Mouse (Mus musculus): ENCODE measurements around the gene Atp6v0c. TPM values are rescaled to one million over a fixed set of nuclear protein-coding genes. Genes with fewer than 3 reads are reported as not detected.
A peak's percentile ranks its signal among the peaks of the same experiment; 100 is the strongest.

Atp6v0c gene
- polyA plus RNA-seq, 1 experiment from 2014 or later, result 384 TPM

DNA sequence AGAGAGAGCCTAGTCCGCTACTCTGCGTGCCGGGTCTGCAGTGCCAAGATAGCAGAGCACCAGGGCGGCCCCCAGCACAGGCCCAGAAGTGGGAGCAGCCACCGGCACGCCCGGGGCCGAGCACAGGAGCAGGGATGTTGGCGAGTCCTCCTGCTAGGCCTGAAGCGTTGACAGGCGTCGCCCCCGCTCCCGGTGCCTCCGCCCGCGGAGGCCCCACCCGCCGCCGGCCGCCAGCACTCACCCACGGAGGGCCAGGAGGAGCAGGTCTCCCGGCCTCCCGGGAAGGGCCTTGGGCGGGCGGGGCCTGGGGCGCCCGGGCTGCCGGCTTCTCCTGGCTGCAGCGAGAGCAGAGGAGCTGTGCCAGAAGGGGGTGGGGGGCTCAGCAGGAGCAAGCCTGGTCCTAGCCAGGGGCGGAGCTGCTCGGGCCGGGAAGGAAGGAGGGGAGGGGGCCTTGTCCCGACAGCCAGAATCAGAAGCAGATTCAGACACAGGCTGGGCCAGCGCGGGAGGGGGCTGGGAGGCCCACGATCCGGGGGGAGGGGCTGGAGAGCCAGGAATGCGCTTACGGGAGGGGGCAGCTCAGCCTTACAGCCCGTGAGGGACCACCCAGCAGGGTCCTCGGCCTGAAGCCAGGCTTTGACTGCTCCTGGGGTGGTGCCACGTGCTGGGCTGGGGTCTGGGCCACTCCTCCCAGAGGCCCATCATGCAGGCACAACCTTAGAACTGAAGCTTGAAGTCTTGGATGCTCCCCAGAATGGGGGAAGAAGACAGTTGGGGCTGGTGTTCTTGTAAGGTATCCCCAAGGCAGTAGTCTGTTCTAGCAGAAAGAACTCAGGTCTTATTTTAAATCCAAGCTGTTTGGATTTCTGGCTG is 39.8 kb upstream of the Atp6v0c start, which contains the start of gene Ntn3:
Gene Ntn3 (minus strand): TSS at position 489 of the 873 bp plus-strand sequence.
- Histone ChIP-seq H3K9me3 (replicated peaks; ENCODE audit: control insufficient read depth, low read length) (no peaks in the 10 kb centered on the region), H3K4me1 (ENCODE audit: control insufficient read depth, insufficient read depth, low read length) (peaks cover 33% of the 10 kb centered on the region), H3K27me3 (ENCODE audit: control insufficient read depth, insufficient read depth, low read length) (no peaks in the 10 kb centered on the region; the same call in 1 of the 2 replicates), H3K4me2 (ENCODE audit: low read depth, low read length) (peak within 1 kb of the TSS; percentile 96), H3K36me3 (replicated peaks; ENCODE audit: control insufficient read depth, insufficient read depth, low read depth, low read length) (no peaks in the 10 kb centered on the region), H3K27ac (replicated peaks; ENCODE audit: low read depth, low read length) (peak within 1 kb of the TSS; percentile 88), H3K4me3 (ENCODE audit: low read depth, low read length) (peak within 1 kb of the TSS; percentile 73), H3K9ac (replicated peaks; ENCODE audit: low read length) (peak within 1 kb of the TSS; percentile 82)
- ATAC-seq (replicated peaks; ENCODE audit: insufficient number of reproducible peaks, low FRiP score, low TSS enrichment, low read depth) (peak; percentile 62), DNase-seq (ENCODE audit: low spot score) (peak; percentile 94)
- WGBS, result under 1% methylated on average over 34 of the region's 43 CpGs

DNA sequence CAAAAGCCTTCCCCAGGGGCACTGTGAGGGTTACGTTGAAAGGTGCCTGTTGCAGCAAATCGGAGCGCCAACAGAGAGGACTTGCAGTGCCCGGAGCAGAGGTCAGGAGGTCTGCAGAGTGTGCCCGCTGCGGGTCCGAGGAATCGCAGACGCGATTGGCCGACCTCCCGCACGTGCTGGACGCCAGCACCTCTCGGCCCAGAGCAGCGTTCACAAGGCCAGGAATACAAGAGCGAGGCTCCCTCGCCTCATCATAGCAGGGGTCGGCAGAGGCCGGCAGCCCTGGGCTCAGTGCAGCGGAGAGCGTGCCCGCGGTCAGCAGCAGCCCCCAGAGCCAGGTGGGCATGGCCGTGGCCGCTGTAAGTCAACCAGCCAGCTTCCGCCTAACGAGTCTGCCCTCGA is 39.1 kb upstream of the Atp6v0c start:
- peak overlapping the region; percentile 88 for H3K27ac ChIP-seq (replicated peaks; ENCODE audit: low read depth, low read length)
- 1% methylated on average over 29 of the region's 29 CpGs for WGBS
- peak overlapping the region; percentile 96 for H3K4me2 ChIP-seq (ENCODE audit: low read depth, low read length)
- peak overlapping the region; percentile 73 for H3K4me3 ChIP-seq (ENCODE audit: low read depth, low read length)
- ATAC-seq (replicated peaks; ENCODE audit: insufficient number of reproducible peaks, low FRiP score, low TSS enrichment, low read depth), result no peak
- H3K27me3 ChIP-seq (ENCODE audit: control insufficient read depth, insufficient read depth, low read length), result no peaks in the 10 kb centered on the region; the same call in 1 of the 2 replicates
- H3K9ac ChIP-seq (replicated peaks; ENCODE audit: low read length), result peak overlapping the region; percentile 82
- no peaks in the 10 kb centered on the region for H3K9me3 ChIP-seq (replicated peaks; ENCODE audit: control insufficient read depth, low read length)
- no peaks in the 10 kb centered on the region for H3K36me3 ChIP-seq (replicated peaks; ENCODE audit: control insufficient read depth, insufficient read depth, low read depth, low read length)
- peak; percentile 42 for DNase-seq (ENCODE audit: low spot score)
- H3K4me1 ChIP-seq (ENCODE audit: control insufficient read depth, insufficient read depth, low read length), result peaks cover 33% of the 10 kb centered on the region

GRCm38 (mm10) chr17:24207768-24208640 is 38.5 kb upstream of the Atp6v0c start:
- ATAC-seq (replicated peaks; ENCODE audit: insufficient number of reproducible peaks, low FRiP score, low TSS enrichment, low read depth) (no peak), DNase-seq (ENCODE audit: low spot score) (no peak)
- 51% methylated on average over 34 of the region's 34 CpGs for WGBS
- Histone ChIP-seq H3K4me3 (ENCODE audit: low read depth, low read length) (peak overlapping the region; percentile 73), H3K4me1 (ENCODE audit: control insufficient read depth, insufficient read depth, low read length) (peaks cover 33% of the 10 kb centered on the region), H3K36me3 (replicated peaks; ENCODE audit: control insufficient read depth, insufficient read depth, low read depth, low read length) (no peaks in the 10 kb centered on the region), H3K4me2 (ENCODE audit: low read depth, low read length) (peak overlapping the region; percentile 96), H3K27me3 (ENCODE audit: control insufficient read depth, insufficient read depth, low read length) (no peaks in the 10 kb centered on the region; the same call in 1 of the 2 replicates), H3K27ac (replicated peaks; ENCODE audit: low read depth, low read length) (peak overlapping the region; percentile 88; the same call in 1 of the 2 replicates), H3K9me3 (replicated peaks; ENCODE audit: control insufficient read depth, low read length) (no peaks in the 10 kb centered on the region), H3K9ac (replicated peaks; ENCODE audit: low read length) (peak overlapping the region; percentile 82)

DNA sequence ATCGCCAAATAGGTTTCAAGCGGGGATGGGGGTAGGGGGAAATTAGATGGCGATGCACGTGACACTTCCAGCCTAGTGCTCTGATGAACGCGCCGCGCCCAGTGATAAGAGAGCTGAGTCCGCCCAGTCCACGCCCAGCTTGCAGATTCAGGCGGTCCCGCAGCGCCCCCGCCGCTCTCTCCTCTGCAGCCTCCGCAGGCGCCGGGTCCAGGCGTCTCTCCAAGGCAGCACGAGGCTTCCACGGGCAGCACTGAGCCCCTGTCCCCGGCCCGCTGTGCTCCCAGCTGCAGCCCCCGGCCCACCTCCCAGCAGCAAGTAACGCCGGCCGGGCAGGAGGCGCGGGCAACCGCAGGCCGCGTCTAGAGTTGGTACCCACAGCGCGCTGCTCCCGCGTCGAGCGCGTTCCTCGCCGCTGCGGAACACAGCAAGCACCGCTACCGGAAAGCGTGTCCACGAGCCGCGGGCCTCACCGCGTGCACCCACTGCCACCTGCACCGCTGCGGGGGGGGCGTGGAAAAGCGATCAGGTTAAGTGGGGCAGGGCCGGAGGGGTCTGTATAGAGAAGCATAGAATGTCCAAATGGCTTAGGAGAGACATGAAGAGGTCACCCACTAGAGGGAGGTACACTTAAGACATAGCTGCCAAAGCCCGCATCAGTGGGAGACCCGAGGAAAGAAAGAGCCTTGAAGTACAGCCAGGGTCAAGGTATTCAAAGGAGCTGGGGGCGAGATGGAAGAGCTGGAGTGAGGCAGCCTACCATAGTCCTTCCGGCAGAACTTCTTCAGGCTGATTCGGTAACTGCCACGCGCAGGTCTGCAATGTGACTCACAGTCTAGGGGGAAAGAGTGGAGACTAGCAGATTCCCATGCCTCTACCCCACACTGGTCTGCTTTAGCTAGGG is 37.2 kb upstream of the Atp6v0c start:
- Histone ChIP-seq H3K9ac (replicated peaks; ENCODE audit: low read length) (peak overlapping the region; percentile 81), H3K27ac (replicated peaks; ENCODE audit: low read depth, low read length) (no peak overlapping the region), H3K36me3 (replicated peaks; ENCODE audit: control insufficient read depth, insufficient read depth, low read depth, low read length) (no peaks in the 10 kb centered on the region), H3K27me3 (ENCODE audit: control insufficient read depth, insufficient read depth, low read length) (no peaks in the 10 kb centered on the region; the same call in 1 of the 2 replicates), H3K4me3 (ENCODE audit: low read depth, low read length) (peak overlapping the region; percentile 73), H3K9me3 (replicated peaks; ENCODE audit: control insufficient read depth, low read length) (no peaks in the 10 kb centered on the region), H3K4me2 (ENCODE audit: low read depth, low read length) (peak overlapping the region; percentile 96), H3K4me1 (ENCODE audit: control insufficient read depth, insufficient read depth, low read length) (peaks cover 33% of the 10 kb centered on the region)
- WGBS, result 6% methylated on average over 60 of the region's 62 CpGs
- ATAC-seq (replicated peaks; ENCODE audit: insufficient number of reproducible peaks, low FRiP score, low TSS enrichment, low read depth) (no peak), DNase-seq (ENCODE audit: low spot score) (peak; percentile 59)

DNA sequence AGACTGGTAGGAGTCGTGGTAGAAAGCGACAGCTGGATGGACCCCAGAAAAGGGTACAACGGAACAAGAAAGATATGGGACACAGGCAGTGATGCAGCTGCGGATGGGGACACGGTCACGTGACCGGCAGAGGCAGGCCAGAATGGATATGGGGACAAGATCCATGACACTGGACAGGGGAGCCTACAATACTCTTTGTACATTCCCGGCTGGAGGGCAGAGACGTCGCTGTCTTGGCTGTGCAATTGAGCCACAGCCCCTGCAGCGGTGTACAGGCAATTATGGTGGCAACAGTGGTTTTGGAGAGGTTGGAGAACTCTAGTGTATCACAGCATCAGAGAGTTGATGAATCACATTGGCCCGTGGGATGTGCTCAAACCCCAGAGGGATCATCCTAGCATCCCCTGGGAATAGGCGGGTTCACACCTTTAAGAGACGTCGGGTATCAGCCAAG is 36.4 kb upstream of the Atp6v0c start:
- peak overlapping the region; percentile 73 for H3K4me3 ChIP-seq (ENCODE audit: low read depth, low read length)
- H3K9me3 ChIP-seq (replicated peaks; ENCODE audit: control insufficient read depth, low read length), result no peaks in the 10 kb centered on the region
- 6% methylated on average over 15 of the region's 15 CpGs for WGBS
- peak overlapping the region; percentile 81 for H3K9ac ChIP-seq (replicated peaks; ENCODE audit: low read length)
- DNase-seq (ENCODE audit: low spot score), result peak; percentile 37
- peak overlapping the region; percentile 96 for H3K4me2 ChIP-seq (ENCODE audit: low read depth, low read length)
- no peaks in the 10 kb centered on the region; the same call in 1 of the 2 replicates for H3K27me3 ChIP-seq (ENCODE audit: control insufficient read depth, insufficient read depth, low read length)
- no peaks in the 10 kb centered on the region for H3K36me3 ChIP-seq (replicated peaks; ENCODE audit: control insufficient read depth, insufficient read depth, low read depth, low read length)
- ATAC-seq (replicated peaks; ENCODE audit: insufficient number of reproducible peaks, low FRiP score, low TSS enrichment, low read depth), result peak; percentile 9; the same call in 1 of the 2 replicates
- 0 out of 2 replicates have a peak overlapping the region, but pooled peaks have one; percentile 28 for H3K27ac ChIP-seq (replicated peaks; ENCODE audit: low read depth, low read length)
- peaks cover 31% of the 10 kb centered on the region for H3K4me1 ChIP-seq (ENCODE audit: control insufficient read depth, insufficient read depth, low read length)

- WGBS, result under 1% methylated on average over 62 of the region's 65 CpGs
- peak within 1 kb of the TSS; percentile 96 for H3K4me2 ChIP-seq (ENCODE audit: low read depth, low read length)
- DNase-seq (ENCODE audit: low spot score) (peak; percentile 96), ATAC-seq (replicated peaks; ENCODE audit: insufficient number of reproducible peaks, low FRiP score, low TSS enrichment, low read depth) (peak; percentile 30)
- peaks cover 28% of the 10 kb centered on the region for H3K4me1 ChIP-seq (ENCODE audit: control insufficient read depth, insufficient read depth, low read length)
- 0 out of 2 replicates have a peak within 1 kb of the TSS, but pooled peaks have one; percentile 28 for H3K27ac ChIP-seq (replicated peaks; ENCODE audit: low read depth, low read length)
- H3K4me3 ChIP-seq (ENCODE audit: low read depth, low read length), result peak within 1 kb of the TSS; percentile 73
- no peaks in the 10 kb centered on the region for H3K36me3 ChIP-seq (replicated peaks; ENCODE audit: control insufficient read depth, insufficient read depth, low read depth, low read length)
- H3K9me3 ChIP-seq (replicated peaks; ENCODE audit: control insufficient read depth, low read length), result no peaks in the 10 kb centered on the region
- H3K9ac ChIP-seq (replicated peaks; ENCODE audit: low read length), result peak within 1 kb of the TSS; percentile 81
- no peaks in the 10 kb centered on the region; the same call in 1 of the 2 replicates for H3K27me3 ChIP-seq (ENCODE audit: control insufficient read depth, insufficient read depth, low read length)
These were observed 35.9 kb upstream of the Atp6v0c start, which contains the start of gene Tbc1d24 for GRCm38 (mm10) chr17:24205284-24205888. Gene Tbc1d24, minus strand, starts transcription at chr17:24205562.

All from embryonic facial prominence, embryonic 11.5 days (tissue).